Mouse (Mus musculus): Measurements from ENCODE around the gene Gdf15.

DNA sequence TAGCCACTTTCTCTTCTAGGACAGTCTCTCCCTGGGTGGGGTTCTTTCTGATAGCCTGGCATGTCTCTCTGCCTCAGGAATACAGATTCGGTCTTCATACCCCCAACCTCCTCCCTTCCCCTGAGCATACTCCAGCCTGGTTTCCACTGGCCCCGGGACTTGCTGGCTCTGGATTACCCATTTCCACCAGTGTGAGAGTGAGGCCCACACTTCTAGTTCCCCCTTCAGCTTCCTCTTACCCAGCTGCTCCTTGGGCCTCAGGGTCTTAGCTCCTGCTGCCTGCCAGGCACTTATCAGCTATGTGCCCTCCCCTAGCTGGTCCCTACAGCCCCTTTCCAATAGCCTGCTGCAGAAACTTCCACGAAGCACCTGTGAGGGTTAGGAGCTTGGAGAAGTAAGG is 16.4 kb downstream of the Gdf15 start, which contains the start of gene Lrrc25:
- TF ChIP-seq CTCF (IDR thresholded peaks at IDR 0.05; ENCODE audit: borderline replicate concordance, control insufficient read depth, extremely low read depth, insufficient read depth, low read length, poor library complexity) (no peak), POLR2A (IDR thresholded peaks at IDR 0.05; ENCODE audit: control insufficient read depth, extremely low read depth, insufficient read depth, low read length, poor library complexity) (no peak)

Measured in thymus, adult 2 months (tissue).